Mouse (Mus musculus) midbrain, embryonic 15.5 days (tissue): ENCODE results near the gene Pnkd. TPM values are rescaled to one million over a fixed set of nuclear protein-coding genes. Genes with fewer than 3 reads are reported as not detected.

Experiments used
- ATAC-seq: fragments of 200-750 bp; cut with Nextera tagmentation; replicated peaks from 2 replicates; pipeline ENCODE4 v1.8.0; 2017; ENCODE audit warnings: moderate TSS enrichment
- H3K27ac ChIP-seq: fragments of 300-500 bp; sonication (generic); 2 replicates; pipeline ENCODE4 v1.5.1; 2015; ENCODE audit warnings: mild to moderate bottlenecking, inconsistent platforms
- H3K27me3 ChIP-seq: fragments of 300-500 bp; sonication (generic); replicated peaks from 2 replicates; pipeline ENCODE4 v1.6.1; 2015; ENCODE audit warnings: inconsistent platforms
- H3K36me3 ChIP-seq: fragments of 300-500 bp; sonication (generic); replicated peaks from 2 replicates; pipeline ENCODE4 v1.6.1; 2015; ENCODE audit warnings: inconsistent platforms
- H3K4me1 ChIP-seq: fragments of 300-500 bp; sonication (generic); 2 replicates; pipeline ENCODE4 v1.6.1; 2015; ENCODE audit warnings: inconsistent platforms
- H3K4me2 ChIP-seq: fragments of 300-500 bp; sonication (generic); 2 replicates; pipeline ENCODE4 v1.6.1; 2015; ENCODE audit warnings: inconsistent platforms, mild to moderate bottlenecking, moderate library complexity
- H3K4me3 ChIP-seq: fragments of 300-500 bp; sonication (generic); 2 replicates; pipeline ENCODE4 v1.5.1; 2015; ENCODE audit warnings: mild to moderate bottlenecking, inconsistent platforms
- H3K9ac ChIP-seq: fragments of 300-500 bp; sonication (generic); 2 replicates; pipeline ENCODE4 v1.6.1; 2015; ENCODE audit warnings: mild to moderate bottlenecking, inconsistent platforms
- H3K9me3 ChIP-seq: fragments of 300-500 bp; sonication (generic); 2 replicates; pipeline ENCODE4 v1.6.1; 2016; ENCODE audit warnings: inconsistent platforms
- WGBS: fragments of 180-500 bp; shearing (Covaris S2); methylation state at CpG from one replicate; pipeline ENCODE4 v1.1.7; 2015; ENCODE audit warnings: mixed read lengths; 5-methylcytosine and 5-hydroxymethylcytosine counted together
- microRNA counts: library from miRNA; unstranded; fragments of <30 nt; microRNA quantifications from one replicate; lab custom pipeline; 2016
- microRNA-seq: library from miRNA; unstranded; fragments of <30 nt; microRNA quantifications from one replicate; pipeline ENCODE4, GENCODE M21; 2016
- polyA plus RNA-seq: library from polyadenylated mRNA; unstranded; fragments of >200 nt; fragmentation: Nextera tagmentation; extraction: Ambion mirVana; gene quantifications from 2 replicates; pipeline ENCODE4 v1.2.1, GENCODE M21; 2015

The Pnkd gene
- polyA plus RNA-seq, 1 experiment from 2014 or later: 117 TPM

- Histone ChIP-seq H3K9me3 (no peaks in the 10 kb centered on the region), H3K4me2 (no peak overlapping the region), H3K36me3 (no peaks in the 10 kb centered on the region), H3K4me1 (peaks cover 7% of the 10 kb centered on the region; the same call in 1 of the 2 replicates), H3K4me3 (no peak overlapping the region), H3K27me3 (no peaks in the 10 kb centered on the region), H3K27ac (no peak overlapping the region), H3K9ac (no peak overlapping the region)
- WGBS: 89% methylated on average over 3 of the region's 3 CpGs
- no peak for ATAC-seq
Measured at GRCm38 (mm10) chr1:74400531-74400930, 115.8 kb downstream of the Pnkd start.

- H3K4me3 ChIP-seq: no peak overlapping the region
- H3K9ac ChIP-seq: no peak overlapping the region
- no peak overlapping the region for H3K4me2 ChIP-seq
- no peak for ATAC-seq
- H3K4me1 ChIP-seq: peaks cover 7% of the 10 kb centered on the region; the same call in 1 of the 2 replicates
- H3K9me3 ChIP-seq: no peaks in the 10 kb centered on the region
- no peaks in the 10 kb centered on the region for H3K27me3 ChIP-seq
- H3K36me3 ChIP-seq: no peaks in the 10 kb centered on the region
- no peak overlapping the region for H3K27ac ChIP-seq
- WGBS: 52% methylated on average over 16 of the region's 16 CpGs
Measured at GRCm38 (mm10) chr1:74401015-74401702, 116.4 kb downstream of the Pnkd start.

MicroRNA genes within 50 kb of the gene (microRNA counts, 519-probe panel; counts per million panel counts)
- microRNA mmu-miR-26b (lab: Ali Mortazavi, UCI): 3,079 counts per million, percentile 71 among the panel's probes with 10 or more counts

Small RNA genes within 50 kb of the gene (microRNA-seq; reads per million reads assigned to microRNA genes)
- 18,490 reads per million, percentile 98 among the genes with 10 or more reads in this experiment for gene Mir26b

Other genes with a start within 250 kb of the Pnkd start
- 12.5 and 15.2 TPM in 2 replicates for gene Tns1, start 160.5 kb upstream of the Pnkd start, polyA plus RNA-seq
- gene Rufy4, start 159.4 kb upstream of the Pnkd start, polyA plus RNA-seq: 0.15 and 0.25 TPM in 2 replicates
- 0.05 TPM in 2 replicates for gene Cxcr2, start 130.9 kb upstream of the Pnkd start, polyA plus RNA-seq
- gene Cxcr1, start 90.3 kb upstream of the Pnkd start, polyA plus RNA-seq: not detected in 2 replicates
- gene Arpc2, start 48.8 kb upstream of the Pnkd start, polyA plus RNA-seq: 396 and 398 TPM in 2 replicates
- gene Gpbar1, start 6.4 kb upstream of the Pnkd start, polyA plus RNA-seq: 0.15 and 0.17 TPM in 2 replicates
- 217 and 229 TPM in 2 replicates for gene Aamp, start 192 bp upstream of the Pnkd start, polyA plus RNA-seq
- gene Tmbim1, start 20.7 kb downstream of the Pnkd start, polyA plus RNA-seq: 7.5 and 9.4 TPM in 2 replicates
- 0.68 and 1.9 TPM in 2 replicates for gene Catip, start 77.2 kb downstream of the Pnkd start, polyA plus RNA-seq
- 2.0 and 3.4 TPM in 2 replicates for gene Slc11a1, start 90.3 kb downstream of the Pnkd start, polyA plus RNA-seq
- 14.3 and 17.4 TPM in 2 replicates for gene Ctdsp1, start 106.6 kb downstream of the Pnkd start, polyA plus RNA-seq
- gene Vil1, start 124.4 kb downstream of the Pnkd start, polyA plus RNA-seq: 0.22 and 0.41 TPM in 2 replicates
- 47.6 and 50.4 TPM in 2 replicates for gene Cnot9, start 221.1 kb downstream of the Pnkd start, polyA plus RNA-seq